Mouse (Mus musculus) heart, adult 2 months (tissue): Measurements from ENCODE around the gene Tssk2. TPM values are rescaled to one million over a fixed set of nuclear protein-coding genes. Genes with fewer than 3 reads are reported as not detected.
A peak's percentile ranks its signal among the peaks of the same experiment; 100 is the strongest.

Experiments
- DNase-seq, 2 experiments: peaks; one replicate each; pipeline ENCODE4 v3.0.0; 2021
- H3K27ac ChIP-seq: fragments of 200-600 bp; 2 replicates; pipeline ENCODE4 v1.8.1; 2022
- H3K27me3 ChIP-seq: fragments of 200-500 bp; 2 replicates; pipeline ENCODE4 v1.6.1; 2012; ENCODE audit warnings: mild to moderate bottlenecking, low read length, inconsistent platforms, mixed read lengths; ENCODE audit not compliant: control insufficient read depth, insufficient read depth
- H3K36me3 ChIP-seq: fragments of 200-500 bp; 2 replicates; pipeline ENCODE4 v1.6.1; 2012; ENCODE audit warnings: low read length, inconsistent platforms; ENCODE audit not compliant: control insufficient read depth, insufficient read depth
- H3K4me1 ChIP-seq: fragments of 200-500 bp; 2 replicates; pipeline ENCODE4 v1.6.1; 2011; ENCODE audit warnings: low read length; ENCODE audit not compliant: control insufficient read depth, insufficient read depth
- H3K4me3 ChIP-seq: fragments of 200-600 bp; 2 replicates; pipeline ENCODE4 v1.8.1; 2022
- H3K79me2 ChIP-seq: fragments of 200-500 bp; replicated peaks from 2 replicates; pipeline ENCODE4 v1.6.1; 2012; ENCODE audit warnings: mild to moderate bottlenecking, inconsistent platforms, low read length, moderate library complexity, mixed read lengths; ENCODE audit not compliant: control insufficient read depth, insufficient read depth
- H3K9ac ChIP-seq: fragments of 200-500 bp; 2 replicates; pipeline ENCODE4 v1.6.1; 2012; ENCODE audit warnings: low read depth, mild to moderate bottlenecking, control low read depth, inconsistent platforms, low read length, mixed read lengths
- CTCF ChIP-seq: fragments of 200-600 bp; IDR thresholded peaks from 2 replicates; pipeline ENCODE4 v1.8.1; 2022; ENCODE audit warnings: antibody characterized with exemption, mild to moderate bottlenecking, moderate library complexity
- EP300 ChIP-seq: fragments of 200-500 bp; IDR thresholded peaks from 2 replicates; pipeline ENCODE4 v1.6.1; 2011; ENCODE audit warnings: low read depth, low read length, control low read depth; ENCODE audit not compliant: insufficient read depth
- POLR2A ChIP-seq: fragments of 200-500 bp; IDR thresholded peaks from 2 replicates; pipeline ENCODE4 v1.6.1; 2011; ENCODE audit warnings: mild to moderate bottlenecking, low read depth, low read length, control low read depth; ENCODE audit not compliant: insufficient read depth
- WGBS: fragments of 180-500 bp; shearing (Covaris S2); methylation state at CpG from one replicate; pipeline ENCODE4 v1.1.7; 2018; 5-methylcytosine and 5-hydroxymethylcytosine counted together
- intact Hi-C: fragments of 180-260 bp; cut with DNase I; formaldehyde crosslinking; loops from one replicate; pipeline ENCODE4 v1.15.1; 2025
- long read RNA-seq: library from polyadenylated mRNA; stranded (forward); transcript quantifications from one replicate; pipeline ENCODE4 v2.0.0, GENCODE M21; 2021
- polyA plus RNA-seq: library from polyadenylated mRNA; depleted of rRNA; stranded (reverse); fragments of >200 nt; gene quantifications from 2 replicates; pipeline ENCODE4 v1.2.3, GENCODE M21; 2012; rRNA removed
- total RNA-seq, 2 experiments: library from RNA; stranded (reverse); gene quantifications; 2 replicates each; pipeline ENCODE4 v1.2.3; 2021

Gene Tssk2
- not detected for total RNA-seq
- 0.33 and 0.44 TPM in 2 replicates for polyA plus RNA-seq
- long read RNA-seq = 0 reads

DNA sequence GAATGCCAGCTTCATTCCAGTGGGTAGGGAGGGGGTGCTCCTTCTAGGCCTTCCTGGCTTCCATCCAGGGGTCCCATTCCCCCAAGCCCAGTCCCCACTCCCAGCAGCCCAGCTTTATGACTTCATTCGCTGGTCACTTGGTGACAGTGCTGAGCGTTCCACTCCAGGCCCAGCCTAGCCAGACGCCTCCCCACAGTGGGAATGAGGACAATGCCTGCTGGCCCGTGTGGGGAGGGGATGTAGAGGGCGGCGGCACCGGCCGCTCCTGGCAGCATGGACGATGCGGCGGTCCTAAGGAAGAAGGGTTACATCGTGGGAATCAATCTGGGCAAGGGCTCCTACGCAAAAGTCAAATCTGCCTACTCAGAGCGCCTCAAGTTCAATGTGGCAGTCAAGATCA lies at the start of gene Tssk2, which contains the start of gene Dgcr2:
Gene Tssk2 (plus strand): TSS at position 176 of the 400 bp plus-strand sequence.
Gene Dgcr2 (minus strand): TSS at position 101 of the 400 bp plus-strand sequence.
- H3K4me3 ChIP-seq = no peak within 1 kb of the TSS
- intact Hi-C loops = no loop called here
- no peaks in the 10 kb centered on the region for H3K36me3 ChIP-seq

DNA sequence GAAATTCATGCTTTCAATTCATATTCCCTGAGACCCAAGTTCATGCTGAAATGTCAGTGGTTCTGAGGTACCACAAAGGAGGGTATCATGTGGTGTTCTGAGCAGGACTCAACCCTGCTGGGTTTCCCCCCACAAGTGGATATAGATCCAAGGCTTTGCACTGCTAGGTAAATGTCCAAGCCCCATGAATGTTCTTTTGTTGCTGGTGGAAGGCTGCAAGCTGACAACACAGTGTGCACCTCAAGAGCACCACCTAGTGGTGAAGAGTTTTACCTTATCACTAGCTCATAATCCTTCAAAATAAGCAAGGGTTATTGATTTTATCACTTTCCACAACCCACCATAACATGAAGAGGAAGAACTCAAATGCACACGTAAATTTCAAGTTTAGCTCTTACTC lies 49.5 kb upstream of the Tssk2 start:
- Histone ChIP-seq H3K27me3 (no peaks in the 10 kb centered on the region), H3K4me3 (no peak overlapping the region), H3K79me2 (no peaks in the 10 kb centered on the region), H3K27ac (no peak overlapping the region), H3K9ac (no peak overlapping the region), H3K4me1 (no peaks in the 10 kb centered on the region), H3K36me3 (no peaks in the 10 kb centered on the region)
- intact Hi-C loops = no loop called here
- DNase-seq = no peak
- TF ChIP-seq CTCF (peak; percentile 88), EP300 (no peak)
- WGBS = 27% methylated on average over 1 of the region's 1 CpGs

More for the DNA sequence above, at the start of gene Tssk2, which contains the start of gene Dgcr2:
- no peak for DNase-seq
- TF ChIP-seq EP300 (no peak), POLR2A (no peak), CTCF (no peak)
- H3K27me3 ChIP-seq = no peaks in the 10 kb centered on the region
- no peak within 1 kb of the TSS for H3K9ac ChIP-seq
- no peaks in the 10 kb centered on the region for H3K4me1 ChIP-seq
- WGBS = 91% methylated on average over 14 of the region's 14 CpGs
- no peak within 1 kb of the TSS for H3K27ac ChIP-seq
- H3K79me2 ChIP-seq = no peaks in the 10 kb centered on the region

DNA sequence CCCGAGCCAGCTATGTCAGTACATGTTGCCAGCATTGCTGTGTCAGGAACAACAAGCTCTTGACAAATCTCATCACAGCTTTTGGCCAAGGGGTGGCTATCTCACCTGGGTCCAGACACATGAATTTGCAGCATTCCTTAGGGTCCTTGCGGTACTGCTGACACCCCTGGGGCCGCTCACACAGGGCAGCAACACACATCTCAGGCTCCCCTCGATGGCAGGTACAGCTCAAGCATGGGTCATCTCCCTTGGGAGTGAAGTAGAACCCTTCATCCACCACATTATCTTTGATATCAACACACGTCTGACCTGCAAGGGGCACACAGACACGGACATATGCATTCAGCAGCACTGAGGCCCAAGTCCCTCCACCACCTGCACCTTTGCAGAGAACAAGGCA lies 49.0 kb upstream of the Tssk2 start:
- DNase-seq = no peak
- Histone ChIP-seq H3K27me3 (no peaks in the 10 kb centered on the region), H3K36me3 (no peaks in the 10 kb centered on the region), H3K79me2 (no peaks in the 10 kb centered on the region), H3K27ac (no peak overlapping the region), H3K9ac (no peak overlapping the region), H3K4me1 (no peaks in the 10 kb centered on the region), H3K4me3 (no peak overlapping the region)
- TF ChIP-seq CTCF = no peak
- no peak for TF ChIP-seq POLR2A
- TF ChIP-seq EP300 = no peak
- intact Hi-C loops = no loop called here
- WGBS = 72% methylated on average over 6 of the region's 6 CpGs

DNA sequence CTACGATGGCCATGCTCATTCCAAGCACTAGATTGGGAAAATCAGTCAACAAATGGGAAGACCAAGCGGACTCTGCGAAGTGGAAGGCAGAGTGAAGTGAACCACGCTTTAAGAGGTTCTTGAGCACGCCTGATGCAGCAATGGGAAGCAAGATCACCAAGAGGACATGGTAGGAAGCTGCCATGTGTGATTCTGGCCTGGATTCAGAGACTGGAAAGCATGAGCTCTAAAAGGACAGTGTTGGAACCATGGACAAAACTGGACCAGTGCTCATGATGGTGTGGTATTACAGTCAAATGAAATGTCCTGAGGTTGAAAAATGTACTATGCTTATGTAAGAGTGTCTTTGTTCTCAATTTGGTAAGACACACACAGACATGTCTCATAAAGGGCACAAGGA lies 47.1 kb upstream of the Tssk2 start:
- no peaks in the 10 kb centered on the region for H3K4me1 ChIP-seq
- no peak for DNase-seq
- H3K4me3 ChIP-seq = no peak overlapping the region
- H3K79me2 ChIP-seq = no peaks in the 10 kb centered on the region
- no peak overlapping the region for H3K27ac ChIP-seq
- WGBS = 98% methylated on average over 5 of the region's 5 CpGs
- no peak overlapping the region for H3K9ac ChIP-seq
- intact Hi-C loops = no loop called here
- TF ChIP-seq POLR2A (no peak), EP300 (no peak), CTCF (no peak)
- H3K27me3 ChIP-seq = no peaks in the 10 kb centered on the region
- no peaks in the 10 kb centered on the region for H3K36me3 ChIP-seq

GRCm38 (mm10) chr16:17851860-17852259 lies 46.6 kb upstream of the Tssk2 start:
- Histone ChIP-seq H3K27me3 (no peaks in the 10 kb centered on the region), H3K4me3 (no peak overlapping the region), H3K36me3 (no peaks in the 10 kb centered on the region), H3K27ac (no peak overlapping the region), H3K9ac (no peak overlapping the region), H3K4me1 (no peaks in the 10 kb centered on the region), H3K79me2 (no peaks in the 10 kb centered on the region)
- TF ChIP-seq POLR2A (no peak), EP300 (no peak), CTCF (no peak)
- WGBS = 95% methylated on average over 1 of the region's 1 CpGs
- intact Hi-C loops = no loop called here
- no peak for DNase-seq

GRCm38 (mm10) chr16:17853263-17853662 lies 45.2 kb upstream of the Tssk2 start:
- intact Hi-C loops = no loop called here
- H3K4me1 ChIP-seq = no peaks in the 10 kb centered on the region
- DNase-seq = no peak
- H3K36me3 ChIP-seq = no peaks in the 10 kb centered on the region
- TF ChIP-seq POLR2A (no peak), CTCF (no peak), EP300 (no peak)
- H3K4me3 ChIP-seq = no peak overlapping the region
- no peaks in the 10 kb centered on the region for H3K79me2 ChIP-seq
- 88% methylated on average over 2 of the region's 2 CpGs for WGBS
- no peak overlapping the region for H3K9ac ChIP-seq
- H3K27me3 ChIP-seq = no peaks in the 10 kb centered on the region
- H3K27ac ChIP-seq = no peak overlapping the region
